Mouse (Mus musculus) myocyte (in vitro differentiated cells): ENCODE results near the gene Haus5. TPM values are rescaled to one million over a fixed set of nuclear protein-coding genes. Genes with fewer than 3 reads are reported as not detected.

Source experiments
- H3K27me3 ChIP-seq: one replicate; pipeline ENCODE4 v1.6.1; 2011; ENCODE audit not compliant: control insufficient read depth, insufficient read depth, insufficient read length
- H3K36me3 ChIP-seq: one replicate; pipeline ENCODE4 v1.6.1; 2011; ENCODE audit not compliant: control insufficient read depth, insufficient read depth
- H3K4me2 ChIP-seq: one replicate; pipeline ENCODE4 v1.6.1; 2011; ENCODE audit warnings: low read depth, control low read depth
- H3K4me3 ChIP-seq: one replicate; pipeline ENCODE4 v1.5.1; 2011; ENCODE audit warnings: mild to moderate bottlenecking, control low read depth, moderate library complexity
- H3K79me2 ChIP-seq: one replicate; pipeline ENCODE4 v1.6.1; 2011; ENCODE audit not compliant: control insufficient read depth, insufficient read depth
- H3ac ChIP-seq: one replicate; pipeline ENCODE4 v1.6.1; 2011; ENCODE audit not compliant: control insufficient read depth, insufficient read length
- CEBPB ChIP-seq: IDR thresholded peaks from 2 replicates; pipeline ENCODE4 v1.6.1; 2011; ENCODE audit warnings: mild to moderate bottlenecking, moderate library complexity; ENCODE audit not compliant: poor library complexity, insufficient read depth, severe bottlenecking
- E2F4 ChIP-seq: IDR thresholded peaks from one replicate; pipeline ENCODE4 v1.6.1; 2011; ENCODE audit warnings: mild to moderate bottlenecking, control low read depth, moderate library complexity; ENCODE audit not compliant: insufficient read depth
- MAX ChIP-seq: IDR thresholded peaks from one replicate; pipeline ENCODE4 v1.6.1; 2011; ENCODE audit warnings: low read depth, mild to moderate bottlenecking, control low read depth
- MYOD1 ChIP-seq, 3 experiments: IDR thresholded peaks; one replicate each; pipeline ENCODE4 v1.6.1; 2011; ENCODE audit warnings: control low read depth in 2 of 3, low read depth in 2 of 3, mild to moderate bottlenecking in 2 of 3, moderate library complexity in 1 of 3; ENCODE audit not compliant: insufficient read length in 2 of 3, control insufficient read depth in 1 of 3
- MYOG ChIP-seq, 3 experiments: IDR thresholded peaks; one replicate each; pipeline ENCODE4 v1.6.1; 2011; ENCODE audit warnings: control low read depth in 2 of 3, low read depth in 2 of 3, mild to moderate bottlenecking in 2 of 3; ENCODE audit not compliant: insufficient read length in 2 of 3, control insufficient read depth in 1 of 3, insufficient read depth in 1 of 3
- POLR2A ChIP-seq: IDR thresholded peaks from one replicate; pipeline ENCODE4 v1.6.1; 2011; ENCODE audit warnings: low read depth, mild to moderate bottlenecking, control low read depth, moderate library complexity; ENCODE audit not compliant: insufficient read length
- POLR2AphosphoS2 ChIP-seq: IDR thresholded peaks from one replicate; pipeline ENCODE4 v1.6.1; 2011; ENCODE audit warnings: low read depth, control low read depth; ENCODE audit not compliant: insufficient read length
- REST ChIP-seq: IDR thresholded peaks from one replicate; pipeline ENCODE4 v1.6.1; 2011; ENCODE audit warnings: mild to moderate bottlenecking, control low read depth, moderate library complexity; ENCODE audit not compliant: insufficient read depth, insufficient read length
- SRF ChIP-seq: IDR thresholded peaks from one replicate; pipeline ENCODE4 v1.6.1; 2011; ENCODE audit warnings: low read depth; ENCODE audit not compliant: control insufficient read depth, insufficient read length
- TCF12 ChIP-seq: IDR thresholded peaks from one replicate; pipeline ENCODE4 v1.6.1; 2011; ENCODE audit warnings: mild to moderate bottlenecking, control low read depth; ENCODE audit not compliant: poor library complexity, insufficient read depth, severe bottlenecking
- TCF3 ChIP-seq: IDR thresholded peaks from one replicate; pipeline ENCODE4 v1.6.1; 2011; ENCODE audit warnings: low read depth, control low read depth; ENCODE audit not compliant: insufficient read length
- USF1 ChIP-seq: IDR thresholded peaks from one replicate; pipeline ENCODE4 v1.6.1; 2011; ENCODE audit warnings: low read depth, mild to moderate bottlenecking, control low read depth, moderate library complexity
- polyA plus RNA-seq: library from polyadenylated mRNA; unstranded; fragments of >200 nt; fragmentation: generic; extraction: Trizol; gene quantifications from one replicate; pipeline ENCODE4 v1.2.1, GENCODE M21; 2012; ENCODE audit warnings: missing spikeins

Haus5 gene
- polyA plus RNA-seq, 1 experiment = 8.4 TPM

- Histone ChIP-seq H3K4me3 (no peak overlapping the region), H3K27me3 (peaks cover 69% of the 10 kb centered on the region), H3K79me2 (no peaks in the 10 kb centered on the region), H3ac (no peak overlapping the region), H3K4me2 (no peak overlapping the region), H3K36me3 (no peaks in the 10 kb centered on the region)
- TF ChIP-seq TCF3 = no peak
- TF ChIP-seq CEBPB = no peak
- TF ChIP-seq MAX = no peak
- TF ChIP-seq REST = no peak
- no peak for TF ChIP-seq MYOG (IDR thresholded peaks at IDR 0.05; ENCODE audit: control insufficient read depth in 1 of 3, insufficient read depth in 1 of 3, insufficient read length in 2 of 3, low read depth in 2 of 3)
- no peak for TF ChIP-seq POLR2A
- TF ChIP-seq TCF12 = no peak
- no peak for TF ChIP-seq MYOD1 (IDR thresholded peaks at IDR 0.05; ENCODE audit: control insufficient read depth in 1 of 3, insufficient read length in 2 of 3, low read depth in 2 of 3)
- TF ChIP-seq USF1 = no peak
Observed at GRCm38 (mm10) chr7:30633762-30634412, 30.9 kb downstream of the Haus5 start.

GRCm38 (mm10) chr7:30629013-30629412 lies 35.8 kb downstream of the Haus5 start:
- H3K36me3 ChIP-seq = no peaks in the 10 kb centered on the region
- H3ac ChIP-seq = no peak overlapping the region
- no peak overlapping the region for H3K4me2 ChIP-seq
- H3K4me3 ChIP-seq = no peak overlapping the region
- TF ChIP-seq POLR2A (no peak), MAX (no peak), TCF3 (no peak), MYOD1 (IDR thresholded peaks at IDR 0.05; ENCODE audit: control insufficient read depth in 1 of 3, insufficient read length in 2 of 3, low read depth in 2 of 3) (no peak), MYOG (IDR thresholded peaks at IDR 0.05; ENCODE audit: control insufficient read depth in 1 of 3, insufficient read depth in 1 of 3, insufficient read length in 2 of 3, low read depth in 2 of 3) (no peak), USF1 (no peak), E2F4 (no peak), REST (no peak), POLR2AphosphoS2 (no peak), SRF (no peak), CEBPB (no peak), TCF12 (no peak)
- H3K79me2 ChIP-seq = peaks cover 19% of the 10 kb centered on the region
- peaks cover 49% of the 10 kb centered on the region for H3K27me3 ChIP-seq

DNA sequence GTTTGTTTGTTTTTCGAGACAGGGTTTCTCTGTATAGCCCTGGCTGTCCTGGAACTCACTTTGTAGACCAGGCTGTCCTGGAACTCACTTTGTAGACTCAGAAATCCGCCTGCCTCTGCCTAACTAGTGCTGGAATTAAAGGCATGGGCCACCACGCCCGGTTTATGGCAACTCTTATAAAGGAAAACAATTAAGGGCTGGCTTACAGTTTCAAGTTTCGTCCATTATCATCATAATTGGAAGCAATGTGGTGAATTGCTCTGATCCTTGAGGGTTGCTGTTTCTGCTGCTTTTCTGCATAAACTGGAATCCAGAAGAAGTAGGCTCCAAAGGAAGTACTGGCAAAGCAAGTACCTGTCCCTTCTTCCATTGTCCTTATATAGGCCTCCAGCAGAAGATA lies 38.1 kb downstream of the Haus5 start:
- Histone ChIP-seq H3K79me2 (peaks cover 34% of the 10 kb centered on the region), H3K27me3 (peaks cover 31% of the 10 kb centered on the region), H3K4me2 (peak overlapping the region; percentile 61), H3ac (no peak overlapping the region), H3K36me3 (peaks cover 12% of the 10 kb centered on the region), H3K4me3 (peak overlapping the region; percentile 79)
- no peak for TF ChIP-seq SRF
- no peak for TF ChIP-seq TCF12

DNA sequence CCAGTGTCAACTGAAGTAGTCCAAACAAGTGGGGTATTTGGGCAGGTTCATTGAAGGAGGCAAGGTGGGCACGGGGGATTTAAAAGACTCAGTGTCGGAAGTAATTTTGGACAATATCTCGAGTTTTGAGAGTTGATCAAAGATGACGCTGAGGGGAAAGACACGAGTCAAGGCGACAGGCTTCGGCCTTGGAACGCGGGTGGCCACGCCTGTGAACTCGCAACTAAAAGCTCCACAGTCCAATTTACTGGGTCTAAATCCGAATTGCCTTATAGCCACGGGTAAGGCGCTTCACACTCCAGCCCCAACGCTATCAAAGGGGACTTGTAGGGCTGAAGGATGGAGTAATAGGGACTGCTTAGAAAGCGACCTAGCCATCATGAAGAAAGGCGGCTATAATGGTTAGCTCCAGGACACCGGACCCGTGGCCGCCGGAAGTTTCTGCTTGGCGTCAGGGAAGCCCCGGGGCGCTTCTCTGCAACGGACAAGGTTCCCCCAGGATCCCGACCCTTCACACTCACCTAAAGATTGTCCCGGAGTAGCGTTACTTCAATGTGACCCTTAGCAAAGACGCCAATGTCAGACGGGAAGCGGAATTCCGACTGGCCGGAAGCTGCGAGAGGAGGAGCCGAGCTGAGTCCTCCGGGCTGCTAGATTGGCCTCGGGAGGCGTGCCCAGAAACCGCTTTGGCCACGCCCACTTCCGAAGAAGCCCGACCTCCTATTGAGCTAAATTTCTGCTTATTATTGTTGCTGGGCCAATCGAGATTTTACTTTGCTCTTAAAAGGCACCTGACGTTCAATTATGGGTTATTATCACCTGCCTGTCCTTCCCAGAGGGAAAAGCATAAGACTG lies 39.0 kb downstream of the Haus5 start, which contains the start of gene Cox6b1:
Gene Cox6b1 (minus strand): TSS at position 622 of the 855 bp plus-strand sequence.
- Histone ChIP-seq H3K36me3 (peaks cover 12% of the 10 kb centered on the region), H3K79me2 (peaks cover 40% of the 10 kb centered on the region), H3ac (peak within 1 kb of the TSS; percentile 14), H3K27me3 (peaks cover 23% of the 10 kb centered on the region), H3K4me3 (peak within 1 kb of the TSS; percentile 79), H3K4me2 (peak within 1 kb of the TSS; percentile 82)
- peak; percentile 66 for TF ChIP-seq POLR2AphosphoS2
- no peak for TF ChIP-seq SRF
- peak; percentile 69 for TF ChIP-seq POLR2A

- no peak overlapping the region for H3ac ChIP-seq
- H3K27me3 ChIP-seq = no peaks in the 10 kb centered on the region
- H3K4me3 ChIP-seq = no peak overlapping the region
- TF ChIP-seq SRF (no peak), TCF3 (no peak)
- H3K36me3 ChIP-seq = peaks cover 38% of the 10 kb centered on the region
- H3K79me2 ChIP-seq = peaks cover 28% of the 10 kb centered on the region
- H3K4me2 ChIP-seq = no peak overlapping the region
Observed at GRCm38 (mm10) chr7:30619202-30619601, 45.6 kb downstream of the Haus5 start.
